Mouse (Mus musculus): Measurements from ENCODE around the gene Gucy2c. TPM values are rescaled to one million over a fixed set of nuclear protein-coding genes. Genes with fewer than 3 reads are reported as not detected.

The Gucy2c gene
- polyA plus RNA-seq, 2 experiments = 0.06 to 0.11 TPM

DNA sequence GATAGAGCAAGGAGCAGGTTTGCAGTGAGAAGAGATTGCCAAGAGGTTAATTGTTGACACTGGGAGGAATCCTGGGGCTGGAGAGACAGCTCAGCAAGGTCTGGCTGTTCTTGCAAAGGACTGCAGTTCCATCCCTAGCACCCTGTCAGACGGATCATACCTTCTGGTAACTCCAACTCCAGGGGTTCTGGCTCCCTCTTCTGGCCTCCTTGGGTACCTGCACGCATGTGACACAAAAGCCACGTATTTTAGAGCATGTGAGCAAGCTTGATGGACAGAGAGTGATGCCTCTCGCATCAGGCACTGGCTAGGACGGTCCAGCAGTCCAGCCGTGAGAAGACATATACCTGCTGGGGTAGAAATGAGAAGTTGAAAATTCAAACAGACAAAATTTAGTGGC is 90.3 kb downstream of the Gucy2c start:
- DNase-seq (ENCODE audit: low read depth in 3 of 3, low spot score in 3 of 3) = no peak
- 65% methylated on average over 6 of the region's 6 CpGs for WGBS (ENCODE audit: insufficient replicate concordance)
- ATAC-seq (ENCODE audit: insufficient read depth) = no peak
- Histone ChIP-seq H3K4me3 (ENCODE audit: insufficient read depth in 1 of 2, low read depth in 2 of 2, low read length in 2 of 2) (no peak overlapping the region), H3K27me3 (ENCODE audit: control insufficient read depth, insufficient read depth, low read length) (no peaks in the 10 kb centered on the region), H3K9me3 (ENCODE audit: control insufficient read depth, low read length) (no peaks in the 10 kb centered on the region), H3K27ac (no peak overlapping the region), H3K9ac (replicated peaks) (no peak overlapping the region), H3K36me3 (replicated peaks; ENCODE audit: control insufficient read depth, insufficient read depth, low read depth) (no peaks in the 10 kb centered on the region), H3K4me1 (replicated peaks; ENCODE audit: control insufficient read depth in 2 of 2, insufficient read depth in 2 of 2, low read length in 1 of 2) (no peaks in the 10 kb centered on the region), H3K4me2 (ENCODE audit: low read depth) (no peak overlapping the region)
- TF ChIP-seq CTCF (IDR thresholded peaks at IDR 0.05; ENCODE audit: low read depth) (peak; percentile 36), EP300 (IDR thresholded peaks at IDR 0.05; ENCODE audit: low read depth) (no peak)

GRCm38 (mm10) chr6:136690527-136690926 is 91.0 kb downstream of the Gucy2c start:
- TF ChIP-seq CTCF (IDR thresholded peaks at IDR 0.05; ENCODE audit: low read depth) (no peak), EP300 (IDR thresholded peaks at IDR 0.05; ENCODE audit: low read depth) (no peak)
- Histone ChIP-seq H3K9me3 (ENCODE audit: control insufficient read depth, low read length) (no peaks in the 10 kb centered on the region), H3K4me2 (ENCODE audit: low read depth) (no peak overlapping the region), H3K9ac (replicated peaks) (no peak overlapping the region), H3K27me3 (ENCODE audit: control insufficient read depth, insufficient read depth, low read length) (no peaks in the 10 kb centered on the region), H3K4me3 (ENCODE audit: insufficient read depth in 1 of 2, low read depth in 2 of 2, low read length in 2 of 2) (no peak overlapping the region), H3K4me1 (replicated peaks; ENCODE audit: control insufficient read depth in 2 of 2, insufficient read depth in 2 of 2, low read length in 1 of 2) (no peaks in the 10 kb centered on the region), H3K27ac (no peak overlapping the region), H3K36me3 (replicated peaks; ENCODE audit: control insufficient read depth, insufficient read depth, low read depth) (no peaks in the 10 kb centered on the region)
- 25% methylated on average over 5 of the region's 5 CpGs for WGBS (ENCODE audit: insufficient replicate concordance)
- DNase-seq (ENCODE audit: low read depth in 3 of 3, low spot score in 3 of 3) (no peak), ATAC-seq (ENCODE audit: insufficient read depth) (no peak)

GRCm38 (mm10) chr6:136689790-136690413 is 91.7 kb downstream of the Gucy2c start:
- 16% methylated on average over 15 of the region's 15 CpGs for WGBS (ENCODE audit: insufficient replicate concordance)
- Histone ChIP-seq H3K4me2 (ENCODE audit: low read depth) (no peak overlapping the region), H3K27ac (no peak overlapping the region), H3K36me3 (replicated peaks; ENCODE audit: control insufficient read depth, insufficient read depth, low read depth) (no peaks in the 10 kb centered on the region), H3K4me3 (ENCODE audit: insufficient read depth in 1 of 2, low read depth in 2 of 2, low read length in 2 of 2) (no peak overlapping the region), H3K27me3 (ENCODE audit: control insufficient read depth, insufficient read depth, low read length) (no peaks in the 10 kb centered on the region), H3K9me3 (ENCODE audit: control insufficient read depth, low read length) (no peaks in the 10 kb centered on the region), H3K9ac (replicated peaks) (no peak overlapping the region), H3K4me1 (replicated peaks; ENCODE audit: control insufficient read depth in 2 of 2, insufficient read depth in 2 of 2, low read length in 1 of 2) (no peaks in the 10 kb centered on the region)
- DNase-seq (ENCODE audit: low read depth in 3 of 3, low spot score in 3 of 3) (peak in 1 of 3 experiments; percentile 26), ATAC-seq (ENCODE audit: insufficient read depth) (peak; percentile 28; the same call in 1 of the 2 replicates)
- TF ChIP-seq CTCF (IDR thresholded peaks at IDR 0.05; ENCODE audit: low read depth) (no peak), EP300 (IDR thresholded peaks at IDR 0.05; ENCODE audit: low read depth) (no peak)

DNA sequence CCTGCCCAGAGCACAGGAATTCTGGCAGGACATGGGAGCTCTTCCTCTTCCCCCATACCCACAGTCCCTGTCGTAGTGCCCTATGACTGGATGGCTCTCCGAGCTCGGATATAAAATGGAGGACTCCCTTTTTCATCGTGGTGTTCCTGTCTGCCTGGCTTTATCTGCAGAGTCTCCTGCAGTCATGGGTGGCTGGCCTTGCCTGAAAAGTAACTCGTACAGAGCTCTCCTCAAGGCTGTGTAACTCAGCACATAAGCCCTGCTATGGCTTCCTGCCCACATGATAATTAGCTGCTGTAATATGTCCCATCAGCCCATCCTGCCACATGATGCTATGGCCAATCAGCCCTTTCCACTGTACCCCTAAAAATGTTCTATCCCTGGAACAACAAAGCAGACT is 96.1 kb downstream of the Gucy2c start:
- H3K9me3 ChIP-seq (ENCODE audit: control insufficient read depth, low read length) = no peaks in the 10 kb centered on the region
- no peak for TF ChIP-seq EP300 (IDR thresholded peaks at IDR 0.05; ENCODE audit: low read depth)
- no peak for TF ChIP-seq CTCF (IDR thresholded peaks at IDR 0.05; ENCODE audit: low read depth)
- H3K36me3 ChIP-seq (replicated peaks; ENCODE audit: control insufficient read depth, insufficient read depth, low read depth) = no peaks in the 10 kb centered on the region
- 60% methylated on average over 5 of the region's 5 CpGs for whole genome bisulfite sequencing (ENCODE audit: insufficient replicate concordance)
- no peaks in the 10 kb centered on the region for H3K27me3 ChIP-seq (ENCODE audit: control insufficient read depth, insufficient read depth, low read length)
- 0 out of 4 replicates have a peak, but pooled peaks cover 0 to 2% of the 10 kb centered on the region in 2 experiments for H3K4me1 ChIP-seq (replicated peaks; ENCODE audit: control insufficient read depth in 2 of 2, insufficient read depth in 2 of 2, low read length in 1 of 2)
- DNase-seq (ENCODE audit: low read depth in 3 of 3, low spot score in 3 of 3) (no peak), ATAC-seq (ENCODE audit: insufficient read depth) (no peak)
- no peak overlapping the region for H3K9ac ChIP-seq (replicated peaks)
- no peak overlapping the region for H3K4me2 ChIP-seq (ENCODE audit: low read depth)
- H3K27ac ChIP-seq = no peak overlapping the region
- no peak overlapping the region for H3K4me3 ChIP-seq (ENCODE audit: insufficient read depth in 1 of 2, low read depth in 2 of 2, low read length in 2 of 2)

DNA sequence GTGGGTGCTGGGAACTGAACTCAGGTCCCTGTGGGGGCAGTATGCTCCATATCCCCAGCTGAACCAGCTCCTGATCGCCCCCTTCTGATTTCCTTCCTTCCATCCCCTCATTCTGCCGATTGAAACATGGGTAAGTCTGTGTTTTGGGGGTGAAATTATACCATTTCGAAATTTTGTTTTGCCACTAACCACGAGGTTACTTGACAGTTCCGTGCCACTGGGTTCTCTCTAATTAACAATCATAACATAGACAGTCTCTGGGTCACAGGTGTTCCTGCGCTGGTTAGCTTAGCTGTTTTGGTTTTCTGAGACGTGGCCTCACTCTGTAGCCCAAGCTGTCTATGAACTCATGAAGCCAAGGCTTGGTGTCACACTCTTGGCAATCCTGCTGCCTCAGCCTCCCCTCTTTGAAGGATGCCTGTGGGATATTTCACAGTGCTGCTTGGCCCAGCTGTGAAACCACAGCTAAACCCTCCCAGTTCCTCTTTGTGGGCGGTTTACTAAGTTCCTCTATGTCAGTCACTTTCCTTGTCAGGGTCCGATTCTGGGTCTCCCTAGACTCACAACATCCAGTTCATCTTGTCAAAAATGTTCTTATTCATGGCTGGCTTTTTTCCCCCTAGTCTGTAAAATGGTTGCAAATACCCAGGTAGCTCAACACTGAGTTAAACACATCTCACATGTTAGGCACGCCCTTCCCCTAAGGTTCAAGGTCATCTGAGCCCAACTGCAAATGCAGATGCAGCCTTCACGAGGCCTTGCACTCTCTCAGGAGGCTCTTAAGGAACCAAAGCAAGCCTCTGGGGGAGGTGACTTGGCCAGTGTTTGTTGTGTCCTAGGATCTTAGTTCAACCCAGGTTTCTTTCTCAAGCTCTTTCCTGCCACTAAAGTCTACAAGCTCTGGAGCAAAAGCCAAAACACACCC is 97.9 kb downstream of the Gucy2c start:
- ATAC-seq (ENCODE audit: insufficient read depth) = no peak
- WGBS (ENCODE audit: insufficient replicate concordance) = 26% methylated on average over 11 of the region's 11 CpGs
- no peak overlapping the region for H3K27ac ChIP-seq
- H3K9ac ChIP-seq (replicated peaks) = no peak overlapping the region
- H3K4me1 ChIP-seq (replicated peaks; ENCODE audit: control insufficient read depth in 2 of 2, insufficient read depth in 2 of 2, low read length in 1 of 2) = 0 out of 4 replicates have a peak, but pooled peaks cover 0 to 2% of the 10 kb centered on the region in 2 experiments
- H3K4me2 ChIP-seq (ENCODE audit: low read depth) = no peak overlapping the region
- TF ChIP-seq EP300 (IDR thresholded peaks at IDR 0.05; ENCODE audit: low read depth) (no peak), CTCF (IDR thresholded peaks at IDR 0.05; ENCODE audit: low read depth) (no peak)
- no peaks in the 10 kb centered on the region for H3K27me3 ChIP-seq (ENCODE audit: control insufficient read depth, insufficient read depth, low read length)
- H3K4me3 ChIP-seq (ENCODE audit: insufficient read depth in 1 of 2, low read depth in 2 of 2, low read length in 2 of 2) = no peak overlapping the region
- DNase-seq (ENCODE audit: low read depth in 3 of 3, low spot score in 3 of 3) = no peak
- H3K36me3 ChIP-seq (replicated peaks; ENCODE audit: control insufficient read depth, insufficient read depth, low read depth) = no peaks in the 10 kb centered on the region
- H3K9me3 ChIP-seq (ENCODE audit: control insufficient read depth, low read length) = no peaks in the 10 kb centered on the region

All from liver, embryonic 14.5 days (tissue).